Mouse (Mus musculus) c-Kit-positive CD71-negative TER-119-negative erythroid progenitor cells, embryonic 14.5 days (primary cell): ENCODE results near the gene Camk1g.

Experiments
- DNase-seq: peaks from one replicate; pipeline ENCODE4 v3.0.0-alpha.2; 2013; ENCODE audit warnings: low read depth

Gene Camk1g

GRCm38 (mm10) chr1:193373906-193374413 lies 3.9 kb upstream of the Camk1g start:
- no peak for DNase-seq

DNA sequence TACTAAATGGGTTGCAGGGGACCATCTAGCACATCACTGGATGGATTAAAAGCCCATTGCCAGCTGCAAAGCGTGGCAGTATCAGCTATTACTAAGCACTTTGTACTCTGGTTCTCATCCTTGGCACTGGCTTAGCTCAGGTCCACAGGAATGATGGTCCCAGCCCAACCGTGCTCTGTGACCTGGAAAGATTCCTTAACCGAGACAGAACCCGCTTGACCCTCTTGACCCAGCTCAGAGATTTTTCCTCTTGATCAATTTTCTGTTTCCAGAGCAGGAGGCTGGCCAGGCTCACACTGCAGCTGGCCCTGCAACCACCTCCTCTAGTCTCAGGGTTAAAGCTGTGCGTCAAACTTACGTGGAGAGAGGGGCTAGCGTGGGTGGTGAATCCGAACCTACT lies 1.0 kb downstream of the Camk1g start:
- DNase-seq, result no peak

- no peak for DNase-seq
Measured at GRCm38 (mm10) chr1:193368055-193368454, 2.0 kb downstream of the Camk1g start.

- DNase-seq, result no peak
Measured at GRCm38 (mm10) chr1:193363801-193364231, 6.3 kb downstream of the Camk1g start.

DNA sequence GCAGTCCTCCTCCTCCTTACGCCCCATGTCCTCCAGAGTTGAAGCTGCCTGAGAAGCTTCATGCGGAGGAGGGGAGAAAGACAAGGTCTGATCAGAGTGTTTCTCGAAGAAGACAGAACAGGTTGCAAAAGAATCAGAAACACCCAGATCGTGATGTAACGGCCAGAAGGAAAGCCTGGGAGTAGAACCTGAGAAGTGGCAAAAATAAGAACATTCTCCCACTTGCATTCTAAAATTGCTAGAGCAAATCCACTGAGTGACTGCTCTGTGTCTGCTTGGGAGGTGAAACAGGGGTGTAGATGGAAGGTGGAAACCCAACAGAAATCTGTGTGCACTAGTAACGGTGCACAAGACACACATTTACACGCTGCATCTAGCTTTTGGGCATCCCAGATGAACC lies 8.0 kb downstream of the Camk1g start:
- DNase-seq, result no peak

DNA sequence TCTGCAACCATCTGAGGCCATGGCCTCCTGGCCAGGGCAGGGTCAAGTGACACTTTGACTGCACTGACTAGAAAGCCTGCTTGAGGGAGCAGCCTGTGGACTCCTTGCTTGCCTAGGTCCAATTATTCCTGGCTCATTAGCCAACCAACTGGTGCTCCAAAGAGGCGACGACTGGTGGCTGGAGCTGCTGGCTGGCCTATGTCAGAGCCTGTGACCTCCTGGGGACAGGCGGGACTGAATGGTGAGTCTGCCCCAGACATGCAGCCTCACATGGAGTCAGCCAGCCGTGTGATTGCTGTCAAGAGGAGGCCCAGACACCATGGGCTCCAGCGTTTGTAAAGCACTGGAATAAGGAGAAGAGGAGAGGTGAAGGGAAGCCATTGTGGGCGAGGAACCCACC lies 8.9 kb downstream of the Camk1g start:
- no peak for DNase-seq

- no peak for DNase-seq
Measured at GRCm38 (mm10) chr1:193359199-193359598, 10.9 kb downstream of the Camk1g start.

DNA sequence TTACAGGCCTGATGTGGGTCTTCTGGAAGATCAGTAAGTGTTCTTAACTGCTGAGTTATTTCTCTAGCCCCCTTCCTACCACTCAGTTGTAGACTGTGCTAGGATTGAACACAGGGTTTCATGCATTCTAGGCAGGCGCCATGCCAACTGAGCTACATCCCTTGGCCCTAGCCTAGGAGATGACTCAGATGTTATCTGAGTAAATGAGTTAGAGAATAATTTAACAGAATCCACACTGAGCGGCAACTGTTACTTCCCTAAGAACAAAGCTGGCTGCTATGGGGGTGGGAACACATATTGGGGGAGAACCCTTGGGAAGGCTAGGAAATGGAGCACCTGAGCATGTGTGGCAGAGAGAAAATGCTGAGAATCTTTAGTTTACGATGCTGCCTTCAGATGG lies 18.5 kb downstream of the Camk1g start:
- no peak for DNase-seq

GRCm38 (mm10) chr1:193350546-193350801 lies 19.6 kb downstream of the Camk1g start:
- no peak for DNase-seq

DNA sequence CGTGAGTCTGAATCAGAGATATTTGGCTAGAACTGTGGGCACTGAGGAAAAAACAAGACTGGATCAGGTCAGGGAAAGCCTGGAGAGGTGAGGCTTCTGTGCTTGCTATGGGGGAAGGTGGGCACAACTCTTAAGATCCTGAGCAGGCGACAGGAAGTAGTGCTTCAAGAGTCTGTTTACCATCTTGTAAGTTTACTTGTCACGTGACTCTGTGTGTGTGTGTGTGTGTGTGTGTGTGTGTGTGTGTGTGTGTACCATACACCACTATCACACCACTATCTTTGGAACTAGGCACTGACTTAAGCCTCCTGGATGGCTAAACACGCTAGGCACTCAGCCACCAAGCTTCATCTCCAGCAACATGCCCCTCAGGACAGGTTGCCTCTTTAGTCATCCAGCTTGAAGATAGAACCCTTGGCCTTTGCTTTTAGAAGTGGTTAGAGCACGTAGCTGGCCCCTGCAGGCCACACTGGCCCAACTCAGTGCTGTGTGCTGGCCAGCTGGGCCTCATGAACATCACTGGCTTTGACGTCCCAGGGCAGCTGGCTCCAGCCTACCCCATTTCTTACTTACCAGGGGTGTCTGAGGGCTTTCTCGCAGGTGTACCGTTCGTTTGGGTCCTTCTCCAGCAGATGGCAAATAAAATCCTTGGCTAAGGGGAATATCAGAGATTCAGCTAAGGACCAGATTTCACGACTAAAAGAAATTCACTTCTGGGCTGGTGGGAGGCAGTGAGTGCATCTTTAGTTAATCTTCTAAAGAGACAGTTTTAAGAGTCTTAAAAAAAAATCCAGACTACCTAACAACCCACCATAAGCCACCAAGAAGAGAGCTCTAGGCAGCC lies 20.2 kb downstream of the Camk1g start:
- DNase-seq, result no peak

GRCm38 (mm10) chr1:193348261-193348962 lies 21.7 kb downstream of the Camk1g start:
- DNase-seq, result no peak

DNA sequence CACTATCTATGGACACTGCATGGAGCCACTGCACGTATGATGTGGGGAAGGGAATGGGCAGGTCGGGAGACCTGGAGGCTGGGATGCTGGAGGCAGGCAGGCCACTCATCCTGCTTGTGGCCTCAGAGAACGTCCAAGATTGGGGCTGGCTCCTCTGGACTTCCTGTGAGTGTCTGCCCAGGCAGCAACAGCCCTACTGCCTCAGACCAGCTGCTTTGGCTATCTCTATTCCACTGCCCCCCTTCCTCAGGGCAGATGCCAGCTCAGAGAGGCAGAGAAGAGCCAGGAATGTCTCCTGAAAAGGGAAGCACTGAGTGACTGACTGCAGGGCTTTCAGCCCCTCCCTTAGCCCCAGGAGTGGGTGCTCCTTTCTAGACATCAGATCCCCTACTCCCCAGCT lies 23.2 kb downstream of the Camk1g start:
- DNase-seq, result no peak

GRCm38 (mm10) chr1:193344976-193345375 lies 25.1 kb downstream of the Camk1g start:
- no peak for DNase-seq

DNA sequence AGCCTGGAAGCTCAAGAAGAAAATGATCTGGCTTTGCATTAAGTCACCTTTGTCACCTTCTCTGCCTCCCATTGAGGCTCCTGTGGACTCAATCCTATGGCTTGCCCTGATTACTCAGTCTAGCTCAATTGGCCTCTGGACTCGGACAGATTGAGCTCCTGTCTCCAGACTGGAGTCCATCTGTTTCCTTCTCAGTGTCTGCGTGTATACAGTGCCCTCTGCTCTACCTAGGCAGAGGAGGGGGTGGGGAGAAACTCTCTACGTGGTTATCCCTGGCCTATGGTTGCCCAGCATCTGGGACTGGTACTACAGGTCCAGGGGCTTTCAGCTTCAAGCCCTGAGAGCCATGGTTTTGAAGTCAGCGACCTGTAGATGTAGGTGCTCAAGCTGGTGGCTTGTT lies 26.2 kb downstream of the Camk1g start:
- DNase-seq, result no peak

DNA sequence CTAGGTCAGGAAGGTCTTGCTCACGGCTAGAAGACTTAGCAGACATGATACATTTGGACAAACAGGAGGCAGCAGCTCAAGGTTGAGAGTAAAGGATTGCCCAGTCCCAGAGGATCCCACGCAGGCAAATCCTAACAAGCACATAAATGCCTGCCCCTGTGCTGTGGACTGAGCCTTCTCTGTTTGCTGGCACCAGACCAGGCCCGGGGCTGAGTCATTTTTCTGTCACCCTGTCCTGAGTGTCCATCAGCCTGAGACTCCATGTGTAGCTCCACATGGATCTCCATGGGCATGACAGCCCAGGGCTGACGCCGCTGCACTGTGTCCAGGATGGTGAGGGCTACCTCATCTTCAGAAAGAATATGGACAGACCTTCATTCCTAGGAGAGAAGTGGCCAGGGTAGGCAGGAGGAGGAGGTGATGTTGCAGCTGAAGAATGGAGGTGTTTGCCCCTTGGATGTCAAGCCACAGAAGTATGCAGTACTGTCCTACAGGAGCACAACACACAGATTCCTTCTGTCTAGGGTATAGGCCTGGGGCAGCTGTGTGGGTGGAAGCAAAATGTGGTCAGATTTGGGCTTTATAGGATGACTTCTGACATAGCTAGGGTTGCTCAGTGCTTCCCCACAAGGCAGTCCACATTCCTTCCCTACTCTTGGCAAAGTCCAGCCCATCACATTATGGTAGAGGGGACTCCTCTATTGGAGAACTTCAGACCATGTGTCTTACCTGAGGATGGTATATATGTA lies 27.7 kb downstream of the Camk1g start:
- DNase-seq, result no peak

DNA sequence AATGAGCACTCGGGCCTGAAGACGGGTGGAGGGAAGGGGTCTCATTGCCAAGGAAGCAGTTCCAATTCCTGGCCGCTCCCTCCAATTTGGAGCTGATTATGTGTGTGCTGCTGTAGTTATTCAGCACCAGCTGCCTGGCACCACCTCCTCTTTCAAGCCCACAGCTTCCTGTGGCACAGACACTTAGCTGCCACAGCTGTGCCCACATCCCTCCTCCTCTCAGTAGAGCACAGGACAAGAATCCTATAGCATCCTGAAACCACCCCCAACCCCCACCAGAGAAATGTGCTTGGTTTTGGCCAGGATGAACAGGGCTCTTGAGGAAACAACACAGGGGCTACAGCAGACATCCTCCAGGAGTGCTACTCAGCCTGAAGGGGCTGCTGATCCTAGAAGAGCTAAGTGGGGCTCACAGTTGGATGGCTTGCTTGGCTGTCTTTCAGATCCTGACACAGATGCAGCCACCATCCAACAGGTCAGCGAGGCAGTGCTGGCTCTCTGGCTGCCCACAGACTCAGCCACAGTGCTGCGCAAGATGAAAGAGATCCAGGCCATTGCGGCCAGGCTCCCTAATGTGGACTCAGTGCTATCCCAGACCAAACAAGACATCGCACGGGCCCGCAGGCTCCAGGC lies 31.6 kb downstream of the Camk1g start:
- no peak for DNase-seq

DNA sequence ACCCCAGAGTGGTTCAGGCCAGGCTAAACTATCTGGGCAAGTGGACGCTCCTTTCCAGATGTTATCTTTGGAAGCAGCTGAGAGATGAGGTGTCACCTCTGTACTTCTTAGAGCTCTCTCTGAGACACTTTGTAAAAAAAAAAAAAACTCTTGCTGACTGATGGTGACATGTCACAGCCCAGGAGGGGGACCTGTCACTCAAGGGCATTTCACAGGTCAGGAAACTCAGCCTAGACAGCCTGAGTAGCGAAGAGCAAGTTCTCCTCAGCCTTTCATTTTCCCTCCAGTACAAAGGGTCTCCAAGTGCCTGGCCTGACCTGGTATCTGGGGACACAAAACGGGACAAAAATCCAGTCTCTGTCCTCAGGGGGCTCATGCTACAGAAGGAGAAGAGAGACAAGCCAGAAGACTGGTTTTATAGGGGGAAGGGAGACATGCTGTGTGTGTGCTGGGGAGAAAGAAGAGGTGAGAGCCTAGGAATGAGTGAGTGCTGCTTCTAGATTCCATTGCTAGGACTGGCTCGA lies 32.2 kb downstream of the Camk1g start:
- DNase-seq, result no peak

DNA sequence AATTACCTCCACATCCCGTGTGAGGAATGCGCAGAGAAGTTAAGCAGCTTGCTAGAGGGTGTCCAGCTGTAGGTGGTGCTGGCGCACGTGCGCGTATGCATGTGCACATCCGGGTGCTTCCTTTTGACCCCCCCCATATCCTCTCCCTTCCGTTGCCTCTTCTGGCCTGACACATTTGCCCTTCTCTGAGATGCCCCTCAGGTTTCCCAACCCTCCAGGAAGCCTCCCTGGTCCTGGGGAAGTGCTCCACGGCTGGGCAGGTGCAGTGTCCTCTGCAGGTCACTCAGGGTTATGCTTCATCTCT lies 33.1 kb downstream of the Camk1g start:
- no peak for DNase-seq

- no peak for DNase-seq
Measured at GRCm38 (mm10) chr1:193336122-193337017, 33.7 kb downstream of the Camk1g start.

DNA sequence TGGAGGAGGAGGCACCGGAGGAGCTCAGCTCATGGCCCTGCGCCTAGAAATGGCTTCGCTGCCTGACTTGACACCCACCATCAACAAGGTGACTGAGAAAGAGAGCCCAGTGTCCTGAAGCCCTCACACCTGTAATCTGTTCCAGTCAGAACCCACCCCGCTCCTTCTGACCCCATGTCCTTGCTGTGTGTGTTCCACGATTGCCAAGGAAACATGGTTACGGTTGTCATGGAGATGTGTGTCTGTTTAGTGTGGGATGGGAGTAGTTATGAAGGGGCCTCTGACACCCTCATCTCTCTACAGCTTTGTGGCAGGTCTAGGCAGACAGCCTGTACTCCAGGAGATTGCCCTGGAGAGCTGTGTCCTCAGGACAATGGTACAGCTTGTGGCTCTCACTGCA lies 35.6 kb downstream of the Camk1g start:
- no peak for DNase-seq

- DNase-seq, result no peak
Measured at GRCm38 (mm10) chr1:193333776-193334175, 36.3 kb downstream of the Camk1g start.
